Mouse (Mus musculus) heart, embryonic 11.5 days (tissue): ENCODE data around the gene Mfrp. TPM values are rescaled to one million over a fixed set of nuclear protein-coding genes. Genes with fewer than 3 reads are reported as not detected.
A peak's percentile ranks its signal among the peaks of the same experiment; 100 is the strongest.
"Not testable (repeated sequence)": the region's sequence is repeated elsewhere in the genome, so short reads cannot be mapped to it uniquely, and the experiment has no call there.

ENCODE experiments used
- ATAC-seq: fragments of 200-750 bp; cut with Nextera tagmentation; replicated peaks from 2 replicates; pipeline ENCODE4 v1.8.0; 2017; ENCODE audit warnings: moderate library complexity; ENCODE audit not compliant: insufficient number of reproducible peaks, low FRiP score, low TSS enrichment
- H3K27ac ChIP-seq: fragments of 300-500 bp; sonication (generic); 2 replicates; pipeline ENCODE4 v1.5.1; 2014; ENCODE audit warnings: mild to moderate bottlenecking, low read depth, low read length
- H3K27me3 ChIP-seq: fragments of 300-500 bp; sonication (generic); 2 replicates; pipeline ENCODE4 v1.6.1; 2014; ENCODE audit warnings: mild to moderate bottlenecking, low read length, mixed read lengths; ENCODE audit not compliant: control insufficient read depth, insufficient read depth
- H3K36me3 ChIP-seq: fragments of 300-500 bp; sonication (generic); 2 replicates; pipeline ENCODE4 v1.6.1; 2014; ENCODE audit warnings: mild to moderate bottlenecking, low read length, moderate library complexity, mixed read lengths; ENCODE audit not compliant: control insufficient read depth, insufficient read depth
- H3K4me1 ChIP-seq: fragments of 300-500 bp; sonication (generic); 2 replicates; pipeline ENCODE4 v1.6.1; 2014; ENCODE audit warnings: low read length; ENCODE audit not compliant: control insufficient read depth, insufficient read depth
- H3K4me2 ChIP-seq: fragments of 300-500 bp; sonication (generic); 2 replicates; pipeline ENCODE4 v1.6.1; 2014; ENCODE audit warnings: mild to moderate bottlenecking, moderate library complexity
- H3K4me3 ChIP-seq: fragments of 300-500 bp; sonication (generic); 2 replicates; pipeline ENCODE4 v1.5.1; 2014; ENCODE audit warnings: low read depth, low read length
- H3K9ac ChIP-seq: fragments of 300-500 bp; sonication (generic); 2 replicates; pipeline ENCODE4 v1.6.1; 2014; ENCODE audit warnings: mild to moderate bottlenecking, low read depth, low read length, moderate library complexity
- H3K9me3 ChIP-seq: fragments of 300-500 bp; sonication (generic); replicated peaks from 2 replicates; pipeline ENCODE4 v1.6.1; 2016; ENCODE audit warnings: low read length; ENCODE audit not compliant: control insufficient read depth
- WGBS: fragments of 180-500 bp; shearing (Covaris S2); extraction: QIAGEN DNeasy Blood & Tissue Kit; methylation state at CpG from one replicate; pipeline ENCODE4 v1.1.7; 2014; ENCODE audit not compliant: insufficient replicate concordance; 5-methylcytosine and 5-hydroxymethylcytosine counted together
- polyA plus RNA-seq: library from polyadenylated mRNA; unstranded; fragments of >200 nt; fragmentation: Nextera tagmentation; extraction: Ambion mirVana; gene quantifications from 2 replicates; pipeline ENCODE4 v1.2.1, GENCODE M21; 2014

Gene Mfrp
- polyA plus RNA-seq, 1 experiment from 2014 or later, result 0.16 TPM

DNA sequence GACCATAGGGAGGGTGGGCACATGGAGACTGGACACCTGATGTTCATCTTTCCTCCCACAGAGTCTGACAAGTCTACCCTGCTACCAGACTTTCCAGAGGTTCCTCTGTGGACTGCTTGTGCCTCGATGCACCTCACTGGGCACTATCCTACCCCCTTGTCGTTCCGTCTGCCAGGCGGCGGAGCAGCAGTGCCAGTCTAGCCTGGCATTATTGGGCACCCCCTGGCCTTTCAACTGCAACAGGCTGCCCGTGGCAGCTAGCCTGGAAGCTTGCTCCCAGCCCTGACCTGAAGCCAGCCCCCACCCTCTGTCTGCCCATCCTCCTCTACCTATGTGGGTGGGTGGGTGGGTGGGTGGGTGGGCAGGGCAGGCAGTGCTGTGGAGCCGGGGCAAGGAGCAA is 4.7 kb downstream of the Mfrp start:
- ATAC-seq, result no peak
- Histone ChIP-seq H3K27me3 (no peaks in the 10 kb centered on the region), H3K36me3 (0 out of 2 replicates have a peak, but pooled peaks cover 4% of the 10 kb centered on the region), H3K9ac (no peak overlapping the region), H3K9me3 (no peaks in the 10 kb centered on the region), H3K4me3 (no peak overlapping the region), H3K4me2 (no peak overlapping the region), H3K27ac (no peak overlapping the region), H3K4me1 (peaks cover 42% of the 10 kb centered on the region)
- 92% methylated on average over 7 of the region's 7 CpGs for WGBS

DNA sequence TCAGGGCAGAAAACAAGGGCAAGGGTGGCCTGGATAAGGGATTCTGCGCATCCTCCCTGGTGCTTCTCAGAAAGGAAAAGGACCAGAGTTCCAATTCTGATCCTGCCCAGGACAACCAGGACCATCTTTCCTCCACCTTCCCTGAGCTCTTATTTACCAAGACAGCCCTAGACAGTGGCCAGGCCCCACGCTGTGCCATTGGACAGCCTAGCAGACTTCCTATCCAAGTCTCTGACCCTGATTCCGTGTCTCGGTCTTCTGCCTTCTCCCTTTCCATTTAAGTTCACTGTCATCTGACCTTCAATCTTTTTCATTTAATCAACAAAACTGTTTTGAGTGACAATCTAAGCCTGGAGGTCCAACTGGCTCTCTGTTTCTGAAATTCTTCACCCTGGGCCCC is 5.1 kb downstream of the Mfrp start:
- Histone ChIP-seq H3K27ac (no peak overlapping the region), H3K9ac (no peak overlapping the region), H3K4me1 (peaks cover 42% of the 10 kb centered on the region), H3K4me3 (no peak overlapping the region), H3K27me3 (no peaks in the 10 kb centered on the region), H3K36me3 (0 out of 2 replicates have a peak, but pooled peaks cover 4% of the 10 kb centered on the region), H3K4me2 (peak overlapping the region; percentile 43; the same call in 1 of the 2 replicates), H3K9me3 (no peaks in the 10 kb centered on the region)
- no peak for ATAC-seq
- WGBS, result 79% methylated on average over 4 of the region's 4 CpGs

DNA sequence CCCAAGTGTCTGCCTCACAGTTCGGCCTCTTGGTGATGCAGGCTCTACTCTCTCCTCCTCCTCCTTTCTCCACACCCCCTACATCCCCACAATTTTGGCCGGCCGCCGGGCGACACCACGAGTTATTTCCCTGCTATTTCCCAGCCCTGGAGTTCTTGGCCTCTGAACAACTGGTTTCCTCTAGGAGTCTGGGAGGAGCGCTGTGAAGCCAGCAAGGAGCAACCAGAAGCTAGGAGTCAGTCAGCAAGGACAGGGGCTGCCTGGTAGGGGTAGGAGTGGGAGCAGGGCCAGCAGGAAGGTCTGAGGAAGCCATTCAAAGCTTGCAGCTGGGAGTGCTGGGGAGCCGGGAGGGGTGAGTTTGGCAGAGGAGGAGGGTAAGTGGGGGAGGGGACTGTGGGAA is 5.6 kb downstream of the Mfrp start, which contains the start of gene C1qtnf5:
Gene C1qtnf5, plus strand, starts transcription at position 136 of the 400 bp plus-strand sequence.
- H3K36me3 ChIP-seq, result 0 out of 2 replicates have a peak, but pooled peaks cover 4% of the 10 kb centered on the region
- WGBS, result 38% methylated on average over 8 of the region's 8 CpGs
- H3K4me3 ChIP-seq, result peak within 1 kb of the TSS; percentile 5; the same call in 1 of the 2 replicates
- peaks cover 42% of the 10 kb centered on the region for H3K4me1 ChIP-seq
- no peaks in the 10 kb centered on the region for H3K27me3 ChIP-seq
- H3K4me2 ChIP-seq, result peak within 1 kb of the TSS; percentile 43
- ATAC-seq, result no peak
- H3K9me3 ChIP-seq, result no peaks in the 10 kb centered on the region
- no peak within 1 kb of the TSS for H3K27ac ChIP-seq
- peak within 1 kb of the TSS; percentile 49; the same call in 1 of the 2 replicates for H3K9ac ChIP-seq

DNA sequence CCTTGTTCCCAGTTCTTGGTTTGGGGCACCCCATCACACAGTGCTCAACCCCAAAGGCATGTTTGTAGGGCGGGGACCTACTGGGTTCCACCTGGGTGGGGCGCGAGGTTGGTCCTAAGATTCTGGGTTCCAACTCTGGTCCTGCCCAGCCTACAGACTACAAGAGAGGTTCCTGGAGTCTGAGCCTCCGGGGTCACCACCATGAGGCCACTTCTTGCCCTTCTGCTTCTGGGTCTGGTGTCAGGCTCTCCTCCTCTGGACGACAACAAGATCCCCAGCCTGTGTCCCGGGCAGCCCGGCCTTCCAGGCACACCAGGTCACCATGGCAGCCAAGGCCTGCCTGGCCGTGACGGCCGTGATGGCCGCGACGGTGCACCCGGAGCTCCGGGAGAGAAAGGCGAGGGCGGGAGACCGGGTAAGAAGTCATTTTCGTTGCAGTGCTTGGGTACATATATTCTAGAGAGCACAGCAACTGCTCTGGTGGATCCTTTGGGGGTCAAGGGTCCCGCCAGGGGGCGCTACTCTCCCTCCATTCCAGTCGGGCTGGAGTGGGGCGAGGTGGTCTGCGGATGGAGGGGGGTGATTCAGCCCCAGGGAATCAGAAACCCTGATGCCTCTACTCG is 6.1 kb downstream of the Mfrp start:
- ATAC-seq, result no peak
- no peaks in the 10 kb centered on the region for H3K27me3 ChIP-seq
- H3K9me3 ChIP-seq, result no peaks in the 10 kb centered on the region
- 0 out of 2 replicates have a peak, but pooled peaks cover 4% of the 10 kb centered on the region for H3K36me3 ChIP-seq
- H3K4me2 ChIP-seq, result peak overlapping the region; percentile 43
- peak overlapping the region; percentile 5; the same call in 1 of the 2 replicates for H3K4me3 ChIP-seq
- H3K4me1 ChIP-seq, result peaks cover 42% of the 10 kb centered on the region
- H3K27ac ChIP-seq, result no peak overlapping the region
- peak overlapping the region; percentile 49; the same call in 1 of the 2 replicates for H3K9ac ChIP-seq
- 44% methylated on average over 25 of the region's 25 CpGs for WGBS

DNA sequence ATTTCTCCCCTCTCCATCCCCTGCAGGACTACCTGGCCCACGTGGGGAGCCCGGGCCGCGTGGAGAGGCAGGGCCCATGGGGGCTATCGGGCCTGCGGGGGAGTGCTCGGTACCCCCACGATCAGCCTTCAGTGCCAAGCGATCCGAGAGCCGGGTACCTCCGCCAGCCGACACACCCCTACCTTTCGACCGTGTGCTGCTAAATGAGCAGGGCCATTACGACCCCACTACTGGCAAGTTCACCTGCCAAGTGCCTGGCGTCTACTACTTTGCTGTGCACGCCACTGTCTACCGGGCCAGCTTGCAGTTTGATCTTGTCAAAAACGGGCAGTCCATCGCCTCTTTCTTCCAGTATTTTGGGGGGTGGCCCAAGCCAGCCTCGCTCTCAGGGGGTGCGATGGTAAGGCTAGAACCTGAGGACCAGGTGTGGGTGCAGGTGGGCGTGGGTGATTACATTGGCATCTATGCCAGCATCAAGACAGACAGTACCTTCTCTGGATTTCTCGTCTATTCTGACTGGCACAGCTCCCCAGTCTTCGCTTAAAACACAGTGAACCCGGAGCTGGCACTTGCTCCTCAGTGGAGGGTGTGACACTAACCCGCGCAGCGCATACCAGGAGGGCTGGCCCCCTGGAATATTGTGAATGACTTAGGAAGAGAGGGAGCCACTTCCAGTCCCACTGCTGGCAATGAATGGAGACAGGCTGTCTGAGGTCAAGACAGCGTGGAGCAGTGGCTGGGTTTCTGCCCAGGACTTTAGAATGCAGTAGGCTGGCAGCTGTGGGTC is 6.9 kb downstream of the Mfrp start:
- peaks cover 42% of the 10 kb centered on the region for H3K4me1 ChIP-seq
- WGBS, result 81% methylated on average over 31 of the region's 31 CpGs
- H3K4me2 ChIP-seq, result no peak overlapping the region; the same call in 1 of the 2 replicates
- no peaks in the 10 kb centered on the region for H3K27me3 ChIP-seq
- H3K36me3 ChIP-seq, result 0 out of 2 replicates have a peak, but pooled peaks cover 4% of the 10 kb centered on the region
- ATAC-seq, result no peak
- no peak overlapping the region for H3K4me3 ChIP-seq
- peak overlapping the region; percentile 54; the same call in 1 of the 2 replicates for H3K9ac ChIP-seq
- H3K27ac ChIP-seq, result no peak overlapping the region
- H3K9me3 ChIP-seq, result no peaks in the 10 kb centered on the region

DNA sequence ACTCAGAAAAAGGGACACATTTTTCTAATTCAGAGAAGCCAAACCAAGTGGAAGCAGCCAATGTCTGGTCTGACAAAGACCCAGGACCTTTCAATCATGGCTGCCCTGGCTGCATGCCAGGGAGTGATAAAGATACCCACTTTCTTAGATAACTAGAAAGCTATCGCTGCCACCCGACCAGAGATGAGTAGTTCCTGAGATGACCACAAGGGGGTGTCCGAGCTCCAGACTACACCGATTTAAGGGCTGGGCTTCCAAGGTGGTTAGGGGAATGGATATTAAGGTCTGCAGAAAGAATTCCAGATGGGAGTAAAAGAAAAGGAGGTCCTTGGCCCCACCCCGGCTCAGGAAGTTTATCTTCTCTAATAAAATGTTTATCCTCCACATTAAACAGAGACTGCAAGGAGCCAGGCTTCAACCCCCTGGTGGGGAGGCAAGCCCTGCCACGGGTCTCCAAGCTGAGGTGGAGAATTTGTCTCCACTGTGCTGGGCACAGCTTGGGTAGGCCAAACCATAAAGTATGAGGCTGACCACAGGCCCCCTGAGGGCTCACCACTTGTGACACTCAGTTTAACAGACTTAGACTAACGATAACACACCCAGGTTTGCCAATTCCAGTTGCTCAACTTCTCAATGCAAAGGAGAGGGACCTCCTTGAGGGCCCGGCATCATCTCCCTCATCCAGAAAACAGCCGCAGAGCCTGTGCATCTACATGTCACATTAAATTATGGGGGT is 8.0 kb downstream of the Mfrp start:
- H3K4me1 ChIP-seq, result peaks cover 42% of the 10 kb centered on the region
- peak overlapping the region; percentile 22; the same call in 1 of the 2 replicates for H3K4me3 ChIP-seq
- peak overlapping the region; percentile 54 for H3K9ac ChIP-seq
- no peaks in the 10 kb centered on the region for H3K9me3 ChIP-seq
- no peaks in the 10 kb centered on the region for H3K27me3 ChIP-seq
- H3K27ac ChIP-seq, result no peak overlapping the region
- 0 out of 2 replicates have a peak, but pooled peaks cover 4% of the 10 kb centered on the region for H3K36me3 ChIP-seq
- 31% methylated on average over 9 of the region's 9 CpGs for WGBS
- peak overlapping the region; percentile 56 for H3K4me2 ChIP-seq
- ATAC-seq, result no peak

DNA sequence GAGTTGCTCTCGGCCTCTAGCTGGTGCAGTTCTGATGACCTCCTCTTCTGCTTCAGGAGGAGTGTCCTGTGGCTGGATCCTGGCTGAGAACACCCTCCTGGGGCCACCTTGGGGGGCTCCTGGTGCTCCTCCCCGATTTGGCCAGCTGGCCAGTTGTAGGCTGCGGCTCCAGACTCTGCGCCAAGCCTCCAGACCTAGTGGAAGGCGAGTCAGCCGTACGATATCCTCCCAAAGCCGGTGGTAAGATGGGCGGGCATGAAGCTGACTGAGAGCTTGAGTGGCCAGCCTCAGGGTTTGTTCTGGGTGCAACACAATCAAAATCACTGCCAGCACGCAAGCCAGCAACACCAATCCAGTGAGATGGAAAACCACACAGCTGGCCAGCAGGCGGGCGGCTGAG is 10.4 kb downstream of the Mfrp start:
- 0 out of 2 replicates have a peak overlapping the region, but pooled peaks have one; percentile 5 for H3K4me3 ChIP-seq
- not testable (repeated sequence) for H3K27ac ChIP-seq, H3K9ac ChIP-seq, H3K9me3 ChIP-seq, H3K36me3 ChIP-seq, H3K27me3 ChIP-seq, ATAC-seq
- H3K4me1 ChIP-seq, result peaks cover 37% of the 10 kb centered on the region
- peak overlapping the region; percentile 64 for H3K4me2 ChIP-seq
- 55% methylated on average over 10 of the region's 12 CpGs for WGBS
